Mouse (Mus musculus): Measurements from ENCODE around the gene Iba57.

The Iba57 gene

GRCm38 (mm10) chr11:59131348-59131919 is 32.1 kb downstream of the Iba57 start:
- DNase-seq, result no peak

GRCm38 (mm10) chr11:59130782-59131181 is 32.8 kb downstream of the Iba57 start:
- DNase-seq, result no peak

GRCm38 (mm10) chr11:59105945-59106344 is 57.6 kb downstream of the Iba57 start:
- no peak for DNase-seq

All from right cerebral cortex, postnatal 4 days (tissue).